Mouse (Mus musculus): ENCODE measurements around the gene Mxi1.

DNA sequence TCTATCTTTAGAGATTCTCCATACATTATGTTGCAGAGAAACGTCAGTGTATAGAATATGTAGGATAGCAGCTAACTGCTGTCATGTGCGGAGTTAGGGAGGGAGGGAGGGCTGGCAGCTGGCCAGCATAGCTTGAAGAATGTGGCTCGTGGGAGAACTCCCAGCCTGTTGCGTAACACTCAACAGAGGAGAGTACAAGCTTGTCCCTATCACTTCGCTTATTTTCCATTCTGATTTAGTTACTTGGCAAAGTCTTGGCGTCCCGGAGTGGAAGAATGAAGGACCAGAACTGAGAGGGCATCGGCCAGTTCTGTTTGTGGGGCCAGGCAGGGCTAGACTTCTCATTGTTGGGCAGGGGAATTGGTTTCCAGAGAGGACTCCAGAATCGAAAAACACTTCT is 54.6 kb downstream of the Mxi1 start:
- TF ChIP-seq GATA1 (IDR thresholded peaks at IDR 0.05; ENCODE audit: low read length) (no peak), TAL1 (IDR thresholded peaks at IDR 0.05; ENCODE audit: low read length) (no peak)

Data from erythroblast, embryonic 14.5 days (primary cell).